Mouse (Mus musculus) right cerebral cortex, adult 2 months (tissue): ENCODE measurements around the gene Sh2b3.

Experiments used
- DNase-seq, 2 experiments: peaks; one replicate each; pipeline ENCODE4 v3.0.0; 2021 to 2022; ENCODE audit warnings: low spot score in 2 of 2

Gene Sh2b3

DNA sequence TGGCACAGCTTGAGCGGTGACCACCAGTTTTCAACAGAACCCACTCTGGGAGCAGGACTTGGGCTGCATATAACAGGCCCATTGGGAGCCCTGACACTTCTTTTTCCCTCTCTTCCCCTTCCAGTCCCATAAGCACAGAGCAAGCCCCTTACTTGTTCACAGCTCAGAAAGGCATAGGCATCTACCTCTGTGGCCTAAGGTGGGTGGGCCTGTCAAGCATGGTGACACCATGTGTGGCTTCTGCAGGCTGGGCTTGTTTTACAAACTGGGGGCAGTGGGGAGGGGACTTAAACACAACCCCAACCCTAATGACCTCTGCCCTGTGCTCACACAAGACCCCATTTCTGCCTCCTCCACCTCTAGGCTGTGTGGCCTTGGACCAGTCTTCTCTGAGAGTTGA is 13.8 kb downstream of the Sh2b3 start:
- no peak for DNase-seq

DNA sequence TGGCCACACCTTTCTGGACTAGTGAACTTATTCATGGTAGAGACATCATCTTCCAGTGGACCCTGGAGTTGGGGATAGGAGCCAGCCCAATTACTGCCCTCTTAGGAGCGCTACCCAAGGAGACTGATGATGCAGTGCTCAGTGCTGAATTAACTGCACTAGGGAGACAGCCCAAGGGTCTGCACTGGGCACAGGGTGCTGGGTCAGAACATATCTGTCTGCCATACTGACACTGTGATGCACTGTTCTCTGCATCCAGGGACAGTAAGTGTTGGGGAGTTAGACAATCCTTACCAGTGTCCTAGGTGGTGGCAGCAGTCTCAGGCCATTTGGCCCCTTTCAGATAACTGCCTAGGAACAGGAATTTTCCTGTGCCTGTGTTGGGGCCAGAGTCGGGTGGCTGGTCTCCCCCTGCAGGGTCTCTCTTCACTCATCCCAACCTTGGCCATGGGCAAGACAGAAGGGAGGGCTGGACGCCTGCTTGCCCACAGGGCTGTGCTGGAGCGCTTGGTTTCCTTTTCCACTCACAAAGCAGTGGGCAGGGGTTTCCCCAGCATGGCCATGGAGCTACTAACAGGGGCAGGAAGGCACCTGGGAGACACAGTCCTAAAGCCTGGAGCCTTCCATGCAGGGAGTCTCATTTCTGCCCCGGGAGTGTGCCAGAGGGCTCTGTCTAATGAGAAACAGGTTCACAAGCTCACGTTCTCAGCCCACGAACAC is 14.5 kb downstream of the Sh2b3 start:
- no peak for DNase-seq

DNA sequence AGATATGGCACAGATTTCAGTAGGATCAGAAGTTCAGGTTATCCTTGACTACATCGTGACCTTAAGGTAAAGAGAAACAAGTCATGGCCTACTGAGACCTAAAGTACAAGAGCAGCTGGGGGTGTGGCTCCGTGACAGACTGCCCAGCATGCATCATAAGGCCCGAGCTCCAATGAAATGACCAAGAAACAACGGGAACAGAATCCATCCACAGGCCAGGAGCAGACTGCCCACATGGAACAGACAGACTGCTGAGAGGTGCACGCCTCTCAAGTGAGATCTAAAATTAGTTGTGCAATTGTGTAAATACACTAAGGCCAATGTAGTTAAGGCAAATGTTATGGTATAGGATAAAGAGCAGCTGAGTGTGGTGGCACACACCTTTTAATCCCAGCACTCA is 15.9 kb downstream of the Sh2b3 start:
- no peak for DNase-seq

DNA sequence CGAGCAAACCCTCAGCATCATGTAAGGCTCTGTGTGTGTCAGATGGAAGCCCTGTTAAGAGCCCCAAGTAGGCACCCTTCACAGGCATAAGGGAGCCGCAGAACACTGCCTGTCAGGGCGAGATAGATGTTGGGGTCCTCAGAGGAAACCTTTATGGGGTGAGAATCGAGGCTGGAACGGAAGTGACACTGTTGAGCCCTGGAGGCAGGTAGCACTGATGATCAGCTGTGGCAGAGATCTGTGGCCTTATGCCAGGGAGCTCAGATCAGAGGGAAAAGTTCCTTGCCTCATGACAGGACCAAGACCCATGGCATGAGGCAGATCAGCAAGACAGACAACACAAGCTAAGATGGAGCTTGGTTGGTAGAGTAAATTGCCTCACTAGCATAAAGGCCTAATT is 16.3 kb downstream of the Sh2b3 start:
- no peak for DNase-seq

DNA sequence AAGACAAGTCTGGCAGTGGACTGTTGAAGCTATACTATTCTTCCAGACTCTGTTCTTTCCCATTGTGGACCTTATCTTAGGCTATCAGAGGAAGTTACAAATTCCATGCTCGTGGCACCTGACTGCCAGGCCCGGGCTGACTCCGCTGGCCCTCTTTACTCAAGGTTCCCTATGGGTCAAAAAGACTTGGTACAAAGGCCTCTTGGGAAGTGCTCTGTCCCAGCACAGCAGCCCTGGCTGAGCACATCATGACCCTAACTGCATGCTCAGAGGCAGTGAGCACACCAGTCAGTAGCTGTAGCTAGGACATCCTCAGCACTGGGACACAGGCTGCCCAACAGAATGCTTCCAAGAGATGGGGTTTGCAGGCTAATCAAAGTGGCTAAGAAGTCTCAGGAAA is 16.8 kb downstream of the Sh2b3 start:
- no peak for DNase-seq

- no peak for DNase-seq
Measured at GRCm38 (mm10) chr5:121820161-121820560, 17.3 kb downstream of the Sh2b3 start.

GRCm38 (mm10) chr5:121819559-121819958 is 17.9 kb downstream of the Sh2b3 start:
- no peak for DNase-seq

- no peak for DNase-seq
Measured at GRCm38 (mm10) chr5:121818862-121819261, 18.6 kb downstream of the Sh2b3 start.

DNA sequence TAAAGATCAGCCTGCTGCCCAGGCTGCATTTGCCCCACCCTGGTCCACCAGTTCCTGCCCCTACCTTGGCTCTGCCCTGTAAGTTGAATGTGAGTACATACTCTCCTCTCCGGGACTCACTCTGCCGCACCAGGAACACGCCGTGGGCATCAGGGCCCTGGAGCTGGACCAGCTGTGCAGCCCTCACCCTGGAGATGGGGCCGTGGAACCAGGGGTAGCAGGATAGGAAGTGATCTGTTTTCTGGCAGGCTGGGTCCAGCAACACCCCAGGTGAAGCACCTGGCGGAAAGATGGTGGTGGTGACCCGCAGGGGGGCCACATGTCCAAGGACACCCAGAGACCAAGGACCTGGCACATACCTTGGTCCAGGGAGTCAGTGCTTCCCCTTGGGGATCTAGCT is 19.0 kb downstream of the Sh2b3 start:
- DNase-seq: no peak

- no peak for DNase-seq
Measured at GRCm38 (mm10) chr5:121817551-121817950, 19.9 kb downstream of the Sh2b3 start.

DNA sequence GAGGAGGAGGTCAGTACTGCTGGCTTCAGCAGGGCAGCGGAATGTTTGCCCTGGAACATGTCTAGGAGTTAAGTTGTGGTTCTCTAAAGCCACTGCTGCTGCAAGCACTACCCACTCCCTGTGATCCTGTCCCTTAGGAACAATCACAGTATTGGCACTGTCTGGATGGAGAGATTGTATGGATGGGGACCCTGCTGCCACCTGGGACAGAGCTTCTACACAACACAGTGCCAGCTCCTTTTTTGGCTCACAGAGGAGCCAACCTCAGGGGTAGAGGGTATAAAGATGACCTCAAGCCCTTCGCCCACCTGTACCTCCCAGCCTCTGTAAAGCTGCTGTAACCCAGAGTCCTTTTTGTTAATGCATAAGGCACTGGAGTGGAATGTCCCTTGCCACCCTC is 20.8 kb downstream of the Sh2b3 start:
- no peak for DNase-seq

DNA sequence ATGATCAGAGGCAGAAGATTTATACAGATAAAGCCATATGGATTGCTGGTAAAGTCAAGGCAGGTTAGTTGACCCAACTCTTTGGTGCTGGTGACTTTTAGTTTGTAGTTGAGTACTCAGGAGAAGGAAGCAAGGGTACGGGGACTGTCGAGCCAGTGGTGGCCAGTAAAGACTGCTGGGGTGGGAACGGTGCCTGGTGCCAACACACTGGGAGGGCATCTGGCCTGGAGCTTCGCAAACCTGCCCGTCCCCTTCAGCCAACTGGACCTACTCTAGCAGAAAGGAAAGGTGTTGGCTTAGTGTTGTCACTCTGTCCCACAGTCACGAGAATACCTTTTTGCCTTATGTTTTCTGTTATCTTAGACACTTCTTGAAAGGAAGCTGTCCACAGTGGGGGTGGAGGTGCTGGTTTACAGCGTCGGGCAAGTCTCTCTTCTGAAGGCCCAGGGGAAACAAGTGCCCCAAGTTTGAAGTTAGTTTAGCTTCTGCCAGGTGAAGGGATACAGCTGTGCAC is 21.5 kb downstream of the Sh2b3 start:
- DNase-seq: no peak

DNA sequence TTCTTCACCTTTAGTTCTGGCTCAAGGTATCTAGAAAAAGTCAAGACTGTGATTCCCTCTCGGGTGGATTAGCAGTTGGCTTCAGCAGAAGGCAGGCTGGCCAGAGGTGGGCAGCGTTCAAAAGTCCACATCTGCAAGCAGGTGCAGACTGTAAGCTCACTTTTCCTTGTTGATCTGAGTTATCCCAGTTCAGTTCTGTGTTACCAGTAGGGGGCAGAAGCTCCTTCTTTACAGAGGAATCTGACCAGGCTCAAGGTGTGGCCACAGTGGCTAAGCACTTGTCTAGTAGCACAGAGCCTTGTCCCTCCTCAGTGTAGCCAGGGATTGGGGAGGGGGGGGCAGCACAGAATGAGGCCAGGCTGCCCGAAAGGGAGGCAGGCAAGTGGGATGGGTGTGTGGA is 22.4 kb downstream of the Sh2b3 start:
- DNase-seq: peak; percentile 71 to 74

- DNase-seq: no peak
Measured at GRCm38 (mm10) chr5:121813744-121814143, 23.7 kb downstream of the Sh2b3 start.

GRCm38 (mm10) chr5:121812526-121813243 is 24.8 kb downstream of the Sh2b3 start:
- no peak for DNase-seq

DNA sequence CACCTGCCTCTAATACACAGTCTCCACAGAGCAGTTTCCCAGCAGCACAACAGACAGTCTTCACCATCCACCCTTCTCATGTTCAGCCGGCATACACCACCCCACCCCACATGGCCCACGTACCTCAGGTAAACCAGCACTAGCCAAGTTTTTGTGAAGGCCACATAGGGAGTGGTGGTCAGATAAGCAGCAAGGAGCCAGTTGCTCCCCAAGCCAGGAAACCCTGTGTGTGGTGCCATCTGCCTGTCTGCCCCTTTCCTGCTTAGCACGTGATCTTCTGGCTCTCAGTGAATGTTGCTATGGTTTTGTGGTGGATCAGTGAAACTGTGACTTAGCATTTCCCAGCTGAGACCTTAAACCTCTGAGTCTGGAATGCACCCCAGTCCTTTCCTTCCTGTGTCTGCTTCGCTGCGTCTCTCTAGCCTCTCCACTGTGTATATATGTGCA is 25.9 kb downstream of the Sh2b3 start:
- no peak for DNase-seq

DNA sequence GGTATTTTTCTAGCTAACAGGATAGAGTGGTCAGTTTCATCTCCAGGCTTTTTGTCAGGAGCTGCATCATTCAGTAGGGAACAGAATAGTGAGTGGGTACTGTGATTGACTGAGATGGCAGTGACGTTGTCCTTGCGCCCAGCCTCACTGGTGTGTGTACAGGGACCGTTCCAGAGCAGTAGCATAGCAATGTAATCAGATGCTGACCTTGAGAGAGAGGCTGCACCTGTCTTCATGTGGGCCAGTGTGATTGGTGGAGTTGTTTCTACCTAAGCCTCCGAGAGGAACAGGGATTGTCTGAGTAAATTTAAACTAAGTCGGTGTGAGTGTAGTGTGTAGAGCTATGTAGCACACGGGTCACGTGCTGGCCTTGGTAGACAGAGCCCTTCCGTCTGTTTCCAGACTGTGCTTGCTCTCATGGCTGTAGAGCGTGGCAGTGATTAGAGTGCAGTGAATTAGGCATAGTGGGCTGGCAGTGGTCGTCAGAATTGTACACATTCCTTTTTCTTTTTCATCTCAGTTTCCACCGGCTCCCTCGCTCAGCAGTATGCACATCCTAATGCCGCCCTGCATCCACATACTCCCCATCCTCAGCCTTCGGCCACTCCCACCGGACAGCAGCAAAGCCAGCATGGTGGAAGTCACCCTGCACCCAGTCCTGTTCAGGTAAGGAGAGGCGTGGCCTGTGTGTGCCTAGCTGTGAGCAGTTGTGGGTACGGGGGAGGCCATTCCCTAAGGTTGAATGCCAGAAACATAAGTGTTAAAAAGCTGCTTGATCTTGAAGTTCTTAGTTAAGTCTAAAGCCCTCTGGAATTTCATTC is 26.9 kb downstream of the Sh2b3 start:
- DNase-seq: no peak

GRCm38 (mm10) chr5:121809667-121810224 is 27.7 kb downstream of the Sh2b3 start:
- no peak for DNase-seq

DNA sequence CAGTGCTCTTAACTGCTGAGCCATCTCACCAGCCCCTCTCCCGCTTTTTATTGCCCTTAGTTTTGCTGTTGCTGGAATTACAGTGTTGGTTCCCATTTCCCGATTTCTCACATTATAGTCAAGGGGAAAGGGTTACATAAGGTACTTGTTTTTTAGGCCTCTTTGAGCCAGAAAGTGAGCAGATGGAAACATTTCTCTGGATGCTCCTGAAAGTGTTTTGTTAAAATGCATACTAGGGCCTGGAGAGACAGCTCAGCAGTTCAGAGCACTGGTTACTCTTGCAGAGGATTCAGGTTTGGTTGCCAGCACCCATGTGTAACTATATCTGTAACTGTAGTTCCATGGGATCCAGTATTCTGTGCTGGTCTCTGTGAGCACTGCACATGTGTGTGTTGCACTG is 29.2 kb downstream of the Sh2b3 start:
- no peak for DNase-seq

DNA sequence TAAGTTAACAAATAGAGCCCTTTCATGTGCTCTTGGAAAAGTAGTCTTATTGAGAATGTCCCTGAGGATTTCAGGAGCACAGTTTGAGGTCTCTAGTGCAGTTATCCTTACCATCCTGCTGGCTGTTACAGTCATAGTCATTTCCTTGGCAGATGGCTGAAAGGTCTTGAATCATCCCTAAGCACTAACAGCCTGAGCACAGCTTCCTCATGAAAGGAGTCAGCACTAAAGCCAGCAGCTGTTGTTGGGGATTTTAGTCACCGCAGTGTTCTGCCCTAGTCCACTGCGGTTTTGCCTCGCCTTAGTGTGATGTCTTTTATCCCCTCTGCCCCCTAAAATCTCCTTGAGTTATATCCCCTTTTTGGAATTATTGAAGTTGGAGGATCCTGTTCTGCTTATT is 30.3 kb downstream of the Sh2b3 start:
- no peak for DNase-seq

GRCm38 (mm10) chr5:121798447-121798846 is 39.0 kb downstream of the Sh2b3 start:
- DNase-seq: no peak

GRCm38 (mm10) chr5:121795800-121796199 is 41.6 kb downstream of the Sh2b3 start:
- DNase-seq: no peak
